In the genomic region with DNA sequence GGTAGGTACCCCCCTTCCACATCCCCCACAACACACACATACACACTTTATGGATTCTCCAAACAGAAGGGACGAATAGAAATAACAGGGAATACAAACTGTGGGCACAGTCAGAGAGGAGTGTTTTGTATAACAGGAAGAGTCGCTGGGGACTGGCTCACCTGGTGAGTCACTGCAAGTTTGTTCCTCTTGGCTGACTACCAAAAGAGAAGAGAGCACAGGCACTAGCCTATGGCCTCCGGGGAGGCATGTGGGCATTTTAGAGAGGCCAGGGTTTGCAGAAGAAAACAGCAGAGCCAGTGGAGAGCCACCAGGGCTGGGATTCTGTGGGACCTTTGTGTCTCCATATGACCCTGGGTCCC, we compare ENCODE assay signal across 10 mouse cellular contexts. TPM values are rescaled to one million over a fixed set of nuclear protein-coding genes. Genes with fewer than 3 reads are reported as not detected.
A peak's percentile ranks its signal among the peaks of the same experiment; 100 is the strongest.
DNase-seq lines count a peak whose midpoint lies in the region; ATAC-seq lines count a peak whose summit lies in the region.
"Had no signal": no experiment of that assay in that cellular context is flagged by ENCODE, and none has a peak within 500 bp of the region (broad histone marks: within the 10 kb centered on the region; RNA-seq: fewer than 3 reads in every experiment).

No protein-coding gene starts in this region.

- ATAC-seq in lung, embryonic 16.5 days (ENCODE audit: low read depth): peak; percentile 86

- peaks cover 8% of the 10 kb centered on the region; the same call in 1 of the 2 replicates for H3K4me1 ChIP-seq in lung, embryonic 16.5 days (replicated peaks; ENCODE audit: control insufficient read depth, insufficient read depth, low read length)

- WGBS in lung, embryonic 16.5 days: 29% methylated on average over 3 of the region's 3 CpGs

- H3K9me3 ChIP-seq in lung, embryonic 16.5 days (ENCODE audit: control insufficient read depth, low read length): no peaks in the 10 kb centered on the region

- no peak overlapping the region for H3K4me3 ChIP-seq in lung, embryonic 16.5 days (ENCODE audit: low read length)
- H3K4me3 ChIP-seq: gastrocnemius, adult 2 months had no signal

- H3K36me3 ChIP-seq in lung, embryonic 16.5 days (ENCODE audit: control insufficient read depth, insufficient read depth, low read length): no peaks in the 10 kb centered on the region

- no peaks in the 10 kb centered on the region for H3K27me3 ChIP-seq in lung, embryonic 16.5 days (ENCODE audit: control insufficient read depth, insufficient read depth, low read depth, low read length)

- peak overlapping the region; percentile 38; the same call in 1 of the 2 replicates for H3K9ac ChIP-seq in lung, embryonic 16.5 days (ENCODE audit: low read length)

- peak overlapping the region; percentile 9; the same call in 1 of the 2 replicates for H3K4me2 ChIP-seq in lung, embryonic 16.5 days (ENCODE audit: low read depth, low read length)

- intact Hi-C loops in left cerebral cortex, postnatal 36 days (cut with DNase I): no loop called here

- peak overlapping the region; percentile 94 for H3K27ac ChIP-seq in lung, embryonic 16.5 days (ENCODE audit: low read length)
- H3K27ac ChIP-seq: gastrocnemius, adult 2 months had no signal

- peak; percentile 93 for DNase-seq in 3T3-L1 (ENCODE audit: low read depth, low spot score)
- DNase-seq in adrenal gland, adult 8-10 months: peak; percentile 22
- DNase-seq in kidney, adult 8-10 months: peak; percentile 28 to 57
- no peak for DNase-seq in ovary, postnatal 36 days (ENCODE audit: low spot score)
- no peak for DNase-seq in Muller cell, postnatal 12 days (ENCODE audit: inconsistent ontology term)
- no peak for DNase-seq in right cerebral cortex, adult 18-20 months
- DNase-seq in left cerebral cortex, postnatal 36 days (ENCODE audit: low spot score in 2 of 2): no peak
- DNase-seq: gastrocnemius, adult 2 months; right cerebral cortex, postnatal 25 days had no signal

RNA-seq across cellular contexts. Expression of a gene that starts 18.8 kb away (rescaled TPM):
- total RNA-seq in adrenal gland, adult 8-10 months (2022): 10 to 100 TPM; 43.0 to 49.5 (median 45.6) TPM
- 152 and 155 TPM in 2 replicates for polyA plus RNA-seq in lung, embryonic 16.5 days (2015; fragmentation: Nextera tagmentation; extraction: Ambion mirVana)
- total RNA-seq in left cerebral cortex, postnatal 36 days (2021): 10 to 100 TPM; 58.5 to 68.8 TPM

RNA-seq across cellular contexts. Expression of a gene that starts 49.1 kb away (rescaled TPM):
- total RNA-seq in adrenal gland, adult 8-10 months (2022): 10 to 100 TPM; 13.3 to 25.8 (median 17.0) TPM
- 52.4 and 54.7 TPM in 2 replicates for polyA plus RNA-seq in lung, embryonic 16.5 days (2015; fragmentation: Nextera tagmentation; extraction: Ambion mirVana)
- 10 to 100 TPM; 19.0 to 19.7 TPM for total RNA-seq in left cerebral cortex, postnatal 36 days (2021)

Comparison
In these comparisons a context has a peak if more than half of its experiments do, and no peak if none do; other contexts are left out.
1. DNase-seq: peak in 3T3-L1 (single experiment), adrenal gland, adult 8-10 months (single experiment) and kidney, adult 8-10 months (2 of 2); none in ovary, postnatal 36 days (single experiment), Muller cell, postnatal 12 days (single experiment), right cerebral cortex, adult 18-20 months (single experiment) and left cerebral cortex, postnatal 36 days (0 of 2).